21 mouse cellular contexts compared by ENCODE assay signal in the genomic region with DNA sequence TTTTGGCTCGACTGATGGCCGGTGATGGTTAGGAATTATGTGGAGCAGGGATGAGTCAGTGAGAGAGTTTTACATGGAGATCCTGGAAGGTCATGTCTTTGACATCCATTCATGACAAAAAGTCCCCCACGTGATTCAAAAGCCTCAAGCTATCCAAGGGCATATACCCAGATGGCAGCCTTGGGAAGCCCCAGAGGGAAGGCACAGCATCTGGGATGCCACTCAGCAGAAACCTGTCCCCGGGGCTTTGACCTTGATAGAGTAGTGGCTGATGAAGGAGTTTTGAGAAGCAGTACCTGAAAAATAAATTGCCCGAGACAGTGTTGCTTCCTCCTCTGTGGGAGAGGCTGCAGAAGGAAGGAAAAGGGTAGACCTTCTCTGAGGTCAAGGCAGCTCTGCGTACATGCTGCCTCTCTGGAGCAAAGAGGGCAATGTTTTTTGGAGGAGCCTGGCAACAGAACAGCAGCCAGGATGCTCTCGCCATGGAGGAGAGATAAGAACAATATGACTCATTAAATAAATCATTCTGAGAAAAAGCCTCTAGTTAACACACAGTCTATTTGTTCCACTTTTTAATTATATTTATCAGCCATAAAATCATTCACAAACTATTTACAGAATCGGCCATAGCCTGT. TPM values are rescaled to one million over a fixed set of nuclear protein-coding genes. Genes with fewer than 3 reads are reported as not detected.
DNase-seq lines count a peak whose midpoint lies in the region; ATAC-seq and TF ChIP-seq lines count a peak whose summit lies in the region.
"Had no signal": no experiment of that assay in that cellular context is flagged by ENCODE, and none has a peak within 500 bp of the region (broad histone marks: within the 10 kb centered on the region; RNA-seq: fewer than 3 reads in every experiment).

No protein-coding gene starts in this region.

- H3K9ac ChIP-seq in heart, adult 2 months (ENCODE audit: low read depth, low read length), result no peak overlapping the region
- H3K9ac ChIP-seq in heart, embryonic 11.5 days (ENCODE audit: low read depth, low read length), result no peak overlapping the region
- H3K9ac ChIP-seq: forebrain, postnatal 0 days; hindbrain, embryonic 12.5 days; kidney, embryonic 15.5 days; limb, embryonic 12.5 days; liver, postnatal 0 days had no signal

- no peaks in the 10 kb centered on the region for H3K9me3 ChIP-seq in heart, embryonic 11.5 days (replicated peaks; ENCODE audit: control insufficient read depth, low read length)
- H3K9me3 ChIP-seq: embryonic facial prominence, embryonic 10.5 days; hindbrain, embryonic 12.5 days; kidney, embryonic 15.5 days; limb, embryonic 12.5 days; midbrain, embryonic 10.5 days had no signal

- no peak overlapping the region for H3K4me2 ChIP-seq in heart, embryonic 11.5 days
- H3K4me2 ChIP-seq: hindbrain, embryonic 12.5 days; kidney, embryonic 15.5 days; limb, embryonic 12.5 days; liver, embryonic 11.5 days had no signal

- no peaks in the 10 kb centered on the region for H3K27me3 ChIP-seq in heart, adult 2 months (ENCODE audit: control insufficient read depth, insufficient read depth, low read length)
- H3K27me3 ChIP-seq in heart, embryonic 11.5 days (ENCODE audit: control insufficient read depth, insufficient read depth, low read length), result no peaks in the 10 kb centered on the region
- H3K27me3 ChIP-seq: hindbrain, embryonic 12.5 days; kidney, embryonic 15.5 days; limb, embryonic 12.5 days had no signal

- ATAC-seq in heart, embryonic 11.5 days (replicated peaks; ENCODE audit: insufficient number of reproducible peaks, low FRiP score, low TSS enrichment), result no peak
- ATAC-seq: forebrain, postnatal 0 days; liver, postnatal 0 days had no signal

- 46% methylated on average over 8 of the region's 8 CpGs for WGBS in heart, adult 2 months
- 74% methylated on average over 8 of the region's 8 CpGs for WGBS in heart, embryonic 11.5 days (ENCODE audit: insufficient replicate concordance)

- peaks cover 21% of the 10 kb centered on the region for H3K4me1 ChIP-seq in heart, adult 2 months (ENCODE audit: control insufficient read depth, insufficient read depth, low read length)
- peaks cover 8% of the 10 kb centered on the region for H3K4me1 ChIP-seq in heart, embryonic 11.5 days (ENCODE audit: control insufficient read depth, insufficient read depth, low read length)
- H3K4me1 ChIP-seq: hindbrain, embryonic 12.5 days; kidney, embryonic 15.5 days; limb, embryonic 12.5 days; midbrain, embryonic 10.5 days had no signal

- peak overlapping the region; percentile 54 for H3K27ac ChIP-seq in heart, adult 2 months
- H3K27ac ChIP-seq in heart, embryonic 11.5 days (ENCODE audit: low read depth, low read length), result no peak overlapping the region
- H3K27ac ChIP-seq: embryonic facial prominence, embryonic 10.5 days; hindbrain, embryonic 12.5 days; kidney, embryonic 15.5 days; limb, embryonic 12.5 days; midbrain, embryonic 10.5 days; stomach, postnatal 0 days had no signal

- no peaks in the 10 kb centered on the region for H3K79me2 ChIP-seq in heart, adult 2 months (replicated peaks; ENCODE audit: control insufficient read depth, insufficient read depth, low read length)

- no peak for TF ChIP-seq POLR2A in heart, adult 2 months (IDR thresholded peaks at IDR 0.05; ENCODE audit: insufficient read depth, low read depth, low read length)

- no peak for TF ChIP-seq CTCF in heart, adult 2 months (IDR thresholded peaks at IDR 0.05)

- no peak for DNase-seq in heart, adult 2 months
- DNase-seq in 3T3-L1 (ENCODE audit: low read depth, low spot score) (peak; percentile 47), MN1 (ENCODE audit: low spot score) (peak; percentile 66)
- DNase-seq in adrenal gland, postnatal 25 days, result peak; percentile 39
- DNase-seq in ovary, postnatal 10 days (ENCODE audit: low spot score), result no peak
- no peak for DNase-seq in frontal cortex, postnatal 25 days (ENCODE audit: low spot score in 2 of 2)
- DNase-seq: B cell, adult 2 months; cerebellum, adult 9-10 months; forebrain, postnatal 0 days; kidney, adult 11 months; kidney, postnatal 4 days; liver, postnatal 0 days had no signal

- H3K36me3 ChIP-seq in heart, adult 2 months (ENCODE audit: control insufficient read depth, insufficient read depth, low read length), result no peaks in the 10 kb centered on the region
- no peaks in the 10 kb centered on the region for H3K36me3 ChIP-seq in heart, embryonic 11.5 days (ENCODE audit: control insufficient read depth, insufficient read depth, low read length)
- H3K36me3 ChIP-seq: embryonic facial prominence, embryonic 10.5 days; hindbrain, embryonic 12.5 days; kidney, embryonic 15.5 days; limb, embryonic 12.5 days; midbrain, embryonic 10.5 days had no signal

- no peak for TF ChIP-seq EP300 in heart, adult 2 months (IDR thresholded peaks at IDR 0.05; ENCODE audit: insufficient read depth, low read depth, low read length)

- no peak overlapping the region for H3K4me3 ChIP-seq in heart, adult 2 months
- H3K4me3 ChIP-seq in heart, embryonic 11.5 days (ENCODE audit: low read depth, low read length), result no peak overlapping the region
- H3K4me3 ChIP-seq: embryonic facial prominence, embryonic 10.5 days; hindbrain, embryonic 12.5 days; kidney, embryonic 15.5 days; limb, embryonic 12.5 days; midbrain, embryonic 10.5 days had no signal

- intact Hi-C loops in heart, adult 2 months (cut with DNase I), result no loop called here

RNA-seq across cellular contexts. Expression of a gene that starts 38.4 kb away (rescaled TPM):
- total RNA-seq in heart, adult 2 months (2021), result 10 to 100 TPM; 18.0 to 28.4 TPM
- polyA plus RNA-seq in heart, adult 2 months (2012; rRNA removed), result 18.3 and 20.5 TPM in 2 replicates
- 1.5 and 1.8 TPM in 2 replicates for polyA plus RNA-seq in heart, embryonic 11.5 days (2014; fragmentation: Nextera tagmentation; extraction: Ambion mirVana)
- total RNA-seq in adrenal gland, postnatal 25 days (2021), result 2.6 and 4.2 TPM in 2 replicates
- total RNA-seq: gastrocnemius, adult 18-20 months had no signal

Comparison
In these comparisons a context has a peak if more than half of its experiments do, and no peak if none do; other contexts are left out.
1. DNase-seq: peak in 3T3-L1 (single experiment), MN1 (single experiment) and adrenal gland, postnatal 25 days (single experiment); none in heart, adult 2 months (0 of 2), ovary, postnatal 10 days (single experiment) and frontal cortex, postnatal 25 days (0 of 2).